Mouse (Mus musculus) T-helper 2 cell (primary cell): ENCODE measurements at regions not wholly inside any gene's neighbourhood (a gene's known extent, or its start where the extent isn't known, plus 50 kb on each side); places are given as distances from the start of the nearest gene placed in this dataset.

ENCODE experiments used
- in situ Hi-C: fragments of 300-600 bp; cut with MboI, MseI; formaldehyde crosslinking; loops from one replicate; pipeline ENCODE4 v1.15.1; 2025; ENCODE audit warnings: high pct_unique_total_duplicates

GRCm38 (mm10) chr3:120761223-120761622 is 410.3 kb downstream of the Rwdd3 start:
- in situ Hi-C loops, result no loop called here

GRCm38 (mm10) chr3:120748513-120748912 is 423.0 kb downstream of the Rwdd3 start:
- in situ Hi-C loops, result no loop called here

- in situ Hi-C loops, result no loop called here
Observed at GRCm38 (mm10) chr3:120747678-120748077, 423.8 kb downstream of the Rwdd3 start.

GRCm38 (mm10) chr3:120733332-120733731 is 438.2 kb downstream of the Rwdd3 start:
- in situ Hi-C loops, result no loop called here

GRCm38 (mm10) chr3:120732391-120732790 is 439.1 kb downstream of the Rwdd3 start:
- in situ Hi-C loops, result no loop called here

GRCm38 (mm10) chr3:120731287-120731686 is 440.2 kb downstream of the Rwdd3 start:
- in situ Hi-C loops, result no loop called here

GRCm38 (mm10) chr3:120730225-120730624 is 441.3 kb downstream of the Rwdd3 start:
- in situ Hi-C loops, result no loop called here

- in situ Hi-C loops, result no loop called here
Observed at GRCm38 (mm10) chr3:120729671-120730070, 441.8 kb downstream of the Rwdd3 start.

GRCm38 (mm10) chr3:120685227-120685626 is 486.3 kb downstream of the Rwdd3 start:
- in situ Hi-C loops, result no loop called here

GRCm38 (mm10) chr3:120675906-120676305 is 495.6 kb downstream of the Rwdd3 start:
- in situ Hi-C loops, result no loop called here

GRCm38 (mm10) chr3:120668654-120669053 is 502.8 kb downstream of the Rwdd3 start:
- in situ Hi-C loops, result no loop called here

- in situ Hi-C loops, result no loop called here
Observed at GRCm38 (mm10) chr3:120662521-120662920, 509.0 kb downstream of the Rwdd3 start.

GRCm38 (mm10) chr3:120660776-120661175 is 510.7 kb downstream of the Rwdd3 start:
- in situ Hi-C loops, result no loop called here

- in situ Hi-C loops, result no loop called here
Observed at GRCm38 (mm10) chr3:120649047-120649868, 522.2 kb downstream of the Rwdd3 start.

GRCm38 (mm10) chr3:120648391-120648790 is 523.1 kb downstream of the Rwdd3 start:
- in situ Hi-C loops, result no loop called here

GRCm38 (mm10) chr3:120636669-120637305 is 534.7 kb downstream of the Rwdd3 start:
- in situ Hi-C loops, result no loop called here

GRCm38 (mm10) chr3:120618358-120618757 is 553.1 kb downstream of the Rwdd3 start:
- in situ Hi-C loops, result no loop called here

- in situ Hi-C loops, result no loop called here
Observed at GRCm38 (mm10) chr3:120594226-120594625, 577.3 kb downstream of the Rwdd3 start.

- in situ Hi-C loops, result no loop called here
Observed at GRCm38 (mm10) chr3:120591183-120591582, 580.3 kb downstream of the Rwdd3 start.

- in situ Hi-C loops, result no loop called here
Observed at GRCm38 (mm10) chr3:120570806-120571425, 600.6 kb downstream of the Rwdd3 start.

GRCm38 (mm10) chr3:120541556-120542476 is 629.7 kb downstream of the Rwdd3 start:
- in situ Hi-C loops, result no loop called here

- in situ Hi-C loops, result no loop called here
Observed at GRCm38 (mm10) chr3:120533901-120534300, 637.6 kb downstream of the Rwdd3 start.
